ENCODE assay signal across 8 mouse cellular contexts in the genomic region with DNA sequence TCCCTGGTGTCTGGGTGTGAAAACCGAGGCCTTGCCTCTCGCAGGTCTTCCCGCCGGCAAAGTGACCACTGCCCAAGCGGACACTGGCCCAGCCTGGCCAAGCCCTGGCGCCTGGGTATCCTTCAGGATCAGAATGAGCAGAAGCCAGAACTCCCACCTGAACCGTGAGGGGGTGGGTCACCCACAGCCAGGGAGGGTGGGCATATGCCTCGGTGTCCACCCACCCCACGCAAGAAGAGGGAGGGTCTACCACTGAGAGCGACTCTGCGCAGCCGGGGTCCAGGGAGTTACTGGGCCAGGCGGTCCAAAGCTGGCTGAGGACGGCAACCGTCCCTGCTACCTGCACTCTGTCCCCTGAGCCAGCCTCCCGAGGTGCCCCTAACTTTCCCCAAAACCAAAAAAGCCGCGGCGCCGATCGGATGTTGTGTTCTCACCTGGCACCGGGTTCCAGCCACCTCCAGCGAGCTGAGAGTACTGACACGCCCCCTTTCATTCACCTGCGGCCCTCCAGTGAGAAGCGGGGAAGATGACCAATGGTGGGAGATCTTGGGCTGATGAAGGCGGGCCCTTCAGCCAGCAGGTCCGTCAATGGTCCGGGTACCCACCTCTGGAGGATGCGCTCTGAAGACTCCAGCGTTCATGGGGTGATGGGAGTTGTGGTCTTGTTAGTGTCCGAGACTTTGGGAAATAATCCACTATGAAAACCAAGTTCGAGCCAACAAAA. TPM values are rescaled to one million over a fixed set of nuclear protein-coding genes. Genes with fewer than 3 reads are reported as not detected.
A peak's percentile ranks its signal among the peaks of the same experiment; 100 is the strongest.
DNase-seq lines count a peak whose midpoint lies in the region; ATAC-seq lines count a peak whose summit lies in the region.

Gene Zbtb8b, minus strand, starts transcription at position 514 of the 724 bp plus-strand sequence.

- H3K4me1 ChIP-seq in heart, embryonic 13.5 days = peaks cover 15% of the 10 kb centered on the region

- peaks cover 42% of the 10 kb centered on the region for H3K27me3 ChIP-seq in heart, embryonic 13.5 days (replicated peaks)

- H3K36me3 ChIP-seq in heart, embryonic 13.5 days = no peaks in the 10 kb centered on the region

- no peak within 1 kb of the TSS for H3K27ac ChIP-seq in heart, embryonic 13.5 days (replicated peaks)

- peak within 1 kb of the TSS; percentile 48 for H3K4me3 ChIP-seq in heart, embryonic 13.5 days

- no peaks in the 10 kb centered on the region for H3K9me3 ChIP-seq in heart, embryonic 13.5 days

- intact Hi-C loops in heart, postnatal 25 days (cut with DNase I) = no loop called here

- no peak for DNase-seq in heart, postnatal 25 days (ENCODE audit: low spot score)
- peak; percentile 34 for DNase-seq in induced T-regulatory cell, adult 2 months (ENCODE audit: low read depth)
- peak; percentile 75 to 90 for DNase-seq in left cerebral cortex, adult 18-20 months (ENCODE audit: low spot score in 2 of 2)
- peak; percentile 61 for DNase-seq in lung, postnatal 10 days
- peak; percentile 89 to 90 for DNase-seq in right cerebral cortex, adult 2 months (ENCODE audit: low spot score in 2 of 2)
- no peak for DNase-seq in c-Kit-positive CD71-positive TER-119-positive erythroid progenitor cells, embryonic 14.5 days (ENCODE audit: low spot score)

- ATAC-seq in heart, embryonic 13.5 days (ENCODE audit: extremely low read depth, insufficient number of reproducible peaks, low FRiP score, low TSS enrichment) = peak; percentile 58; the same call in 1 of the 2 replicates
- ATAC-seq in erythroblast, adult 5-6 weeks (replicated peaks; ENCODE audit: low FRiP score, poor library complexity, severe bottlenecking) = peak; percentile 33; the same call in 1 of the 2 replicates

- peak within 1 kb of the TSS; percentile 64 for H3K9ac ChIP-seq in heart, embryonic 13.5 days

- peak within 1 kb of the TSS; percentile 72 for H3K4me2 ChIP-seq in heart, embryonic 13.5 days

- WGBS in heart, embryonic 13.5 days = 5% methylated on average over 33 of the region's 33 CpGs

RNA-seq across cellular contexts. Expression of gene Zbtb8b, which starts in this region (rescaled TPM):
- 3.9 and 4.7 TPM in 2 replicates for polyA plus RNA-seq in heart, embryonic 13.5 days (2015; fragmentation: Nextera tagmentation; extraction: Ambion mirVana)
- total RNA-seq in heart, postnatal 25 days (2021) = under 1 TPM in 1 of 2 experiments, not detected in 1; 0.08 TPM
- total RNA-seq in erythroblast, adult 5-6 weeks (2015; ENCODE audit: low replicate concordance) = not detected in 2 replicates
- not detected in 2 replicates for total RNA-seq in erythroblast, adult 5-6 weeks (2017; ENCODE audit: low replicate concordance)
- total RNA-seq in left cerebral cortex, adult 18-20 months (2021) = 1 to 10 TPM; 6.2 to 7.2 TPM

Comparison
In these comparisons a context has a peak if more than half of its experiments do, and no peak if none do; other contexts are left out.
1. RNA of gene Zbtb8b (total RNA-seq): 6.2 to 7.2 TPM in left cerebral cortex, adult 18-20 months; 0.08 TPM in heart, postnatal 25 days and not detected in erythroblast, adult 5-6 weeks; every median in the first group is over 4 times any median in the second.
2. Peak in ATAC-seq in erythroblast, adult 5-6 weeks; RNA of the gene not detected or under 1 TPM.
3. DNase-seq: peak in induced T-regulatory cell, adult 2 months (single experiment), left cerebral cortex, adult 18-20 months (2 of 2), lung, postnatal 10 days (single experiment) and right cerebral cortex, adult 2 months (2 of 2); none in heart, postnatal 25 days (single experiment) and c-Kit-positive CD71-positive TER-119-positive erythroid progenitor cells, embryonic 14.5 days (single experiment).